Mouse (Mus musculus) lung, adult 18-20 months (tissue): Measurements from ENCODE around the gene Zfp873.
"Not testable (repeated sequence)": the region's sequence is repeated elsewhere in the genome, so short reads cannot be mapped to it uniquely, and the experiment has no call there.

Experiments used
- DNase-seq, 2 experiments: peaks; one replicate each; pipeline ENCODE4 v3.0.0; 2022; ENCODE audit warnings: mixed read lengths in 2 of 2

Gene Zfp873

DNA sequence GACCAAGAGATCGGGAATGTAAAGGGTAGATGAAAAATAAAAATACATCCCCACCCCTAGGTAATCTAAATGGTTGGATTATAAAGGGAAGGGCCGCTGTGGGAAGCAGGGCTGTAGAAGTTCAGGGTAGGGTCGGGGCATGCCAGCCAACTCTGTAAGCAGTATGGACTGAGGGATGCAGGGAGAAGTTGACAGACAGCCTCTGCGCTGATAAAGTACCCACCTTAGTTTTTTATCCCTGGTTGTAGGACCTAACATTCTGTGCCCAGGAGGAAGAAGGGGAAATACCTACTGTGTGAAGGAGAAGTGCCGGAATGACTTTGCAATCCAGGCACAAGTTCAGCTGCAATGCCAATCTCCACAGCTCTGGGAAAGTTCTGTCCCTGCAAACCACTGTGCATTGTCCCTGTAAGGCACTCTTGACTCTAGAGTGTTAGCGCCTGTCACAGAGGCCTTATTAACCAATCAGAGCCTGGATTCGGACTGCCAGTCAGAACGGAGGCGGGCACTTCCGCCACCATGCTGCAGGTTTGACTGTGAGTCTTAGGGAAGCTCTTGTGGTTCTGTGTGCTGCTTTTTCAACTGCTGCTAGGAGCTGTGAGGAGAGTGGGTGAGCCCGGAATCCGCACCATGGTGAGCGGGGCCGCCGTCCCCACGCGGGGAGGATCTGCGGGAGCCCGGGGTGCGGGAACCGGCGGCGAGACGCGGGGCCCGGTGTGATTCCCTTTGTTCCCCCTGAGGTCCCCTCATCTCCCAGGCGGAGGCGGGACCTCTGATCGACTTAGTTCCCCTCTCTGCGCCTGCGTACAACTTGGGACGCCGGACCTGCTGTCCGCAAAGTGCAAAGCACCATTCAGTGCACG is at the start of gene Zfp873:
Zfp873 (plus strand) TSS at position 527 of the 863 bp plus-strand sequence.
- DNase-seq, result peak; percentile 93

DNA sequence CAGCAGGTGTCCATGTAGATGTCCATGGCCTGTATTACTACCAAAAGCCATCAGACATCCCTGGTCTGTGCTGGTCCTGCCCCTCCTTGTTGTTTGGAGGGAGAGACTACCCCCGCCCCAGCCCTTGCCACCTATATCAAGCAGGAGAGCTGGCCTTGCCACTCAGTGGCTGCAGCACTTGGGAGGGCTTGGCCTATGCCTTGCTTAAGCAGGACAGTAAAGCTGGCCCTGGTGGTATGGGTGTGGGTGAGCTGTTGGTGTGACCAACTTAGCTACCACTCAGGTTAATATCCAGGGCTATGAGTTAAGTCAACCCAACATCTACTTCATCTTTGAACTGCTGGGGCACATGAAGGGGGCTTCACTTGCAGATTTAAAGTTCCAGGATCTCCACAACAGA is 44.7 kb upstream of the Zfp873 start:
- not testable (repeated sequence) for DNase-seq

DNA sequence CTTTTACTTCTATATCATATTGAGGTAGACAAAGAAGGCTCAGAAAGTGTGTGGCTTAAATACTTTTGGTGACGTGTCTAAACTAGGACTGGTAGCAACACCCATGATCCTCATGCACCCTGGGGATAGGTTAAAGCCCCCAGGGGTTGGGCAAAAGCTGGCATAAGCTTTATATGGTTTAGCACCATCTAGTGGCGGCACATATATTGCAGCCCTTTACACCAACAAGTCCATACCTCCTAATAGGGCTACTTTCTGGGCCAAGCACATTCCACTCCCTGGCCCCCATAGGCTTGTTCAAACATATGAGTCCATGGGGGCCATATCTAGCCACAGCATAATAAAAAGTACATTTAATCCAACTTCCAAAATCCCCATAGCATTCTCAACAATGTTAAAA is 43.1 kb upstream of the Zfp873 start:
- peak in 1 of 2 experiments; percentile 13 for DNase-seq

DNA sequence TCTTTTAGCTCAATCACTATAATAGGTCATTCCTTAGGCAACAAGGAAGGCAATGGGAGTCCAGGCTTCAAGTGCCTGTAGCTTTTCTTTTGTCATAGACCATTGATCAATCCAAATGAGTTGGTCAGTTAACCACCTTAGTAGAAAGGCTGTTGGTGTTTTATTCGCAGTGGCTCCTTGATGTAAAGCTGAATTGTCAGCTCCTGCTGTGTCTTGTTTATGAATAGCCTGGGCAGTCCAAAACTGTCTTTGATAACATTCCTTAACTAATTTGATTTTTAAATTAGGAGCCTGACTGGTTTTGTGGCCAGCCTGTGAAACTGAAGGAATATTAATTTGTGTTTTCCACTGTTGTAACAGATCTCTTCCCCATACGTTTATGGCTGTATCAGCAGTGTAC is 5.7 kb upstream of the Zfp873 start:
- no peak for DNase-seq

DNA sequence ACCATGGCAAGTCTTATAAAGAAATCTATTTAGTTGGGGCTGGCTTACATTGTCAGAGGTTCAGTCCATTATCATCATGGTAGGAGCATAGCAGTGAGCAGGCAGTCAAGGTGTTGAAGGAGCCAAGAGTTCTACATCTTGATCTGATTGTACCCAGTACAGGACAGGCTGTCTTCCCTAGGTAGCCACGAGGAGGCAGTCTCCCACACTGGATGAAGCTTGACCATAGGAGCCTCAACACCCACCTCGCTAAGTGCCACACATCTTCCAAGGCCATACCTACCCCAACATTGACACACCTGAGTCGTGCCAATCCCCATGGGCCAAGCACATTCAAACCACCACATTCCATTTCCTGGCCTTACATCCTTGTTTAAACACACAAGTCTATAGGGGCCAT is 1.3 kb upstream of the Zfp873 start:
- DNase-seq, result no peak

DNA sequence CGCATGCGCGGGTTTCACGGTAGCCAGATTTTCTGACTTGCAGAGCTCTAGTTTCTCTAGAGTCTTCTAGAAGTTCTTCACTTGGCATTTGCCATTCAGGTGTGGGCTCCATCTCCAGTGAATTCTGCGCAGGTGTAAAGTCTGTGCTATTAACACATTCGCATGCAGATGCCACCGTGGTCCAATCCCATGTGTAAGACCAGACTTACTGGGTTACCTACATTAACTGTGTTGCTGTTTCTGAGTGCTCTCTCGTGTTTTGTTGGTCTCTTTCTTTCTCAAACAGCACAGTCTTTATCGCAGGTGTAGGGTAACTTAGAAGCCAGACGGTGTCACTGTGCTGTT is 509 bp downstream of the Zfp873 start:
- not testable (repeated sequence) for DNase-seq

DNA sequence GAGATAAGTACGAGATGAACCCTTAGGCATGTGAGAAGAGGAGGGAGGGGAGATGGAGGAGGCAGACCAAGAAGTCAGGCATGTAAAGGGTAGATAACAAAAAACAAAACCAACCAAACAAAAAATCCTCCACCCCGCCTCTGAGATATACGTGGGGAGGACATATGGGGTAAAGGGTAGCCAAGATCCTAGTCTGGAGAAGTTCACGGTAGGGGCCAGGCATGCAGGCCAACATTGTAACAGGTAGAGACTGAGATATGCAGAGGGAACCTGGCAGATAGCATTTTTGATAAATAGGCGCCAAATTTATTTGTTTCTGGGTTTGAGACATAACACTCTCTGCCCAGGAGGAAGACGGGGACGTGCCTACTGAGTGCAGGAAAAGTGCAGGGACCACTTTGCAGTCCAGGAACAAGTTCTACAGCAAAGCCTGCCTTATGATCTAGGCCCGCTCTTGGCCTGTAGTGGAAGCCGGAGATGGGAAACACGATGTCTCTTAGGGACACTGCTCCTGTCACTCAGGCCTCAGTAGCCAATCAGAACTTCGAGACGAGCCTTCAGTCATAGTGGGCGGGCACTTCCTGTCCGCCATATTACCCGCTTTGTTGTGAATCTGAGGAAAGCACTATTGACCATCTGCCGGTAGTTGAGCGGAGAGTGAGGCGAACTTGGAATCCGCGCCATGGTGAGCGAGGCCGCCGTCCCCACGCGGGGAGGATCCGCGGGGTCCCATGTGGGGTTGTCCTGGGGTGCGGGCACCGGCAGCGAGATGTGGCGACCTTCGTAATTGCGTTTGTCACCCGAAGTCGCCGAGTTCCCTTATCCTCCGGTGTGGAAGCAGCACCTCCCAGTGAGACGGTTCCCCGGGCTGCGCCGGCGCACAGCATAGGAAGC is 35.1 kb downstream of the Zfp873 start, which contains the start of gene BC024063:
BC024063 (plus strand) TSS at position 626 of the 894 bp plus-strand sequence.
- peak; percentile 63 to 64 for DNase-seq

DNA sequence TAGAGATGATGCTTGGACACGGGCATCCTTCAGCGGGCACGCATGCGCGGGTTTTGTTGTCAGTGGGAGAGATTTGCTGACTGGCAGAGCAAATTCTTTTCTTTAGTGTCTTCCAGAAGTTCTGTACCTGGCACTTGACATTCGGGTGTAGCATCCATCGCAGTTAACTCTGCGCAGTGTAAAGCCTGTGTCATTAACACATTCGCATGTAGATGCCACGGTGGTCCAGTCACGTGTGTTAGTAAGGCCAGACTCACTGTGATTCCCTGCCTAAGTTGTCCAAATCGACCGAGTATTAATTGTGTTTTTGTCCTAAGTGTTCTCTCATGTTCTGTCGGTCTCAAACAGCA is 35.7 kb downstream of the Zfp873 start:
- not testable (repeated sequence) for DNase-seq
